Mouse (Mus musculus): Measurements from ENCODE around the gene Grk2.

The Grk2 gene

DNA sequence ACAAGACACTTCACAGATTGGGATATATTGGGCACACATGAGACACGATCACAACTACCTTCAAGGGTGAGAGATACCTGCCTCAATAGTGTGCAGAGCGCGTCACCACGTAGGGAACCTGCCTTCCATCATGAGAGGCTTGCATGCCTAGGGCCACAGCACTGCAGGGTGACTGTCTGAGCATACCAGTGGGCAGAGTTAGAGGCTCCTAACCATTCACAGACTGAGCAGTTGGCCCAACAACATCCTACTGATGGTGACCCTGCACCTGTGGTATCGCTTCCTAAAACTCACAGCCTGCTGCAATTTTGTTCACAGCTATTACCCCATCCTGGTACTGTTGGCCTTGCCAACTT lies 2.4 kb downstream of the Grk2 start:
- peak; percentile 34 for DNase-seq (ENCODE audit: low read depth, low spot score)

DNA sequence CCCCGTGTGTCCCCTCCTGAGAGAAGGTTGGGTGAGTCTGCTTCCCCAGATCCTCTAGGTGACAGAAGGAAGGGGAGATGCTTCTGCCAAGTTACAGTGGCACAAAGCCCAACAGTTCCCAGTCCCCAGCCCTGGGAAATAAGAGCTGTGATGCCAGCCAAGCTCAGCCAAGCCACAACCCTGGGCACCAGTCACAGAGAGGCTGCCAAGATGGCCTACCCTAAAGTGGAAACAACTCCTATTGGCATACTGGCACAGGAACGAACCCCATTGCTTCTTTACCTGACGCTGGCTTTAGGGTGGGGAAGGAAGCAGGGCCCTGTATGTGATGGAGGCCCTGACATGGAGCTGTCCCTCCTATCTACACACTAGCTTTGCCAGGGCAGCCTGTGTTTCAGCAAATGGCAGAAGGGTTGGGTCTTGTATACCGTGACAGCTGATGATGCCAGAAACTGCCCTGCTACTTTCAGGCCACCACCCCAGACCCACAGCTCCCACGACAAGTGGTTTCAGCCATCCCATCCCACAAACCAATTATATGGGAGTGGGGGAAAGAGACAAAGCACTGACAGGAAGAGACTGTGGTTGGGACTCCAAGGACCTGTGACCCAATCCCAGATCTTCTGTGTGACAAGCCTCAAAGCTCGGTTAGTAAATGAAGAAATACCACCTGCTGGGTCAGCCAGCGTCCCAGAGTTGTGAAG lies 2.9 kb downstream of the Grk2 start:
- peak; percentile 98 for DNase-seq (ENCODE audit: low read depth, low spot score)

DNA sequence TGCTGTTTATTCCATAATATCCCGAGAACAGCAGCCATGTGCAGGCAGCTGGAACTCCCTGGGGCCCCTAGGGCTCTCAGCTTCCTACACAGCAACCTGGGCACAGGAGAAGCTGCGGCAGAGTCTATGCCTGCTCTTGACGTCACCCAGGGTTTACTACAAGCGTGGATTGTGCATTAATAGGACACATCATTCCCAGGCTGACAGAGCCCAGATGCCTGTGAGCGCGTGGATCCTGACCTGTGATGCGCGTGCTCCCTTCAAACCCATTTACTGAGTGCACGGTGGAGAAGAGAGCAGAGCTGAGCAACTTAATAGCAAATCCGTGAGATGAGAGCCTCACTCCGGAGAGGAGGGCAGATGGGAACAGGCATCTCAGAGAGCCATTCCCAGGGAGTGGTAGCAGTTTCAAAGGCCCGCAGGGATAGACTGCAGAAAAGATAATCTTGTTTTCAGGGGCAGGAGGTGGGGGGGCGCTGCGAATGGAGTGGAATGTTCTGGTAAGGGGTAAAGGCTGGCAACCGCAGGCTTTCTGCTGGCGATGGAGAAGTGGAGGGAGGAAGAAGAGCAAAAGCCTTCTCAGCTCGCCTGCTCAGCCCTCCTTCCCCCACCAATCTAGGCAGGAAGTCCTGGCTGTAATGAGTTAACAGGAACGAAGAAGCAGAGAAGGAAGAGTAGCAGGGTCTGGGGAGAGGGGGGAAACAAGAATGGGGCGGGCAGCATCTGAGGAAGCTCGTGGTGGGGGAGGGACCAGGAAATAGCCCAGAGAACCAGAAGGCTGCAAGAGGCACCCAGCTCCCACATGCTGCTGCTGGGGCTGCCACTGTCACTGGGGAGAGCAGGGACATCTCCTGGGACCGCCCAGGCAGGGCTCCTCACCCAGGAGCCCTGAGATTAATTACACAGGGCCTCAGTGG lies 4.0 kb downstream of the Grk2 start:
- peak; percentile 84 for DNase-seq (ENCODE audit: low read depth, low spot score)

DNA sequence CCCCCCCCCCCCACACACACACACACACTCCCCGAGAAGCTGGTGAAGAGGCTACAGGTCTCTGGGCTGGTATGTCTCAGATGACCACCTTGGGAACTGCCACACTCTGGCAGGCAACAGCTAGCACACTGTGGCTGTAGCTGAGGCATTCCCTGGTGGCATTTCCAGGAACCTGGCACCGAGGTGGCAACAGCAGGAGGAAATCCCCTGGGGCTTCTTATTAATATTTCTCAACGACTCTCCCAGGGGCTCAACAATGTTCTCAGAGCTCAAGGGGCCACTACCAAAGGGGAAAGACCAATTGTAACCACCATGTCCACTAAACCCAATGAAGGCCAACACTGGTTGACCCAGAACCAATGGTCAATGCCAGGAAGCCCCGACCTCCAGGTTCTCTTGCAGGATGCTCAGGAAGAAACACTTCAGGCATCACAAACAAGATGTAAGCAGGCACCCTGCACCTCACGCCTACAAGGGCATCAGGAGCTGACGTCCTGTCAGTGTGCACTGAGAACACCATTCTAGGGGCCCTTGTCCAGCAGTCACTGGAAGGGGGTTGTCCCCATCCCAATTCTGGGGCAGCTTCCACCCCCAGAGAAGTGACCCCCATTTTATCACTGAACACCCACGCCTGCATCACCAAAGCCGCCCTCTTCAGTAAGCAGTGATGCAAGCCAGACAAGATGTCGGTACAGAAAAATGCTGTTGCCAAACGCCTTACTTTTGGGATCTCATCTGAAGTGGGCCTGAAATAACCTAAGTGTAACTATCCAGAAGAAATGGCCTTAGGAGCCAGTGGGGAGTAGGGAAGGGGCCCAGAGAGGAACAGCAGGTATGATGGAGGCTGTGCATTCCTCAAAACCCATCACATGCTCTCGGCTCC lies 4.9 kb downstream of the Grk2 start:
- DNase-seq (ENCODE audit: low read depth, low spot score): peak; percentile 64

DNA sequence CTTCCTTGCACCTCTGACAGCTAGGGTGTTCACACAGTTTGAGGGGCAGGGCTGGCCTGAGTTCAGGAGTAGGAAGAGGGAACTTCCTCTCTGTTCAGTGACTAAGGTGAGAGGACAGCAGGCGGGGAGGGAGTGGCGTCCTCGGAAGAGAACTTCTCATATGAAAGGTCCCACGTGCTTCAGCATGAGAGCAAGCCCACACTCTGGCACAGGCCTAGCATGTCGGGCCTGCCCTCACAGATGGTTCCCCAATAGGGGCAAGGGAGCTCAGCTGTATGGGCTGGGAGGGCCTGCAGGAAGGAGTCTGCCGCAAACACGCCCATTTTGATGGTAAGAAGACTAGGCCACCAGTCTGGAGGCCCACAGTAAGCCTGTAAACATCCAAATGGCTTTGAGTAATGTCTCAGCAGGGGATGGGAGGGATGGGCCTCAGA lies 5.7 kb downstream of the Grk2 start:
- DNase-seq (ENCODE audit: low read depth, low spot score): peak; percentile 82

DNA sequence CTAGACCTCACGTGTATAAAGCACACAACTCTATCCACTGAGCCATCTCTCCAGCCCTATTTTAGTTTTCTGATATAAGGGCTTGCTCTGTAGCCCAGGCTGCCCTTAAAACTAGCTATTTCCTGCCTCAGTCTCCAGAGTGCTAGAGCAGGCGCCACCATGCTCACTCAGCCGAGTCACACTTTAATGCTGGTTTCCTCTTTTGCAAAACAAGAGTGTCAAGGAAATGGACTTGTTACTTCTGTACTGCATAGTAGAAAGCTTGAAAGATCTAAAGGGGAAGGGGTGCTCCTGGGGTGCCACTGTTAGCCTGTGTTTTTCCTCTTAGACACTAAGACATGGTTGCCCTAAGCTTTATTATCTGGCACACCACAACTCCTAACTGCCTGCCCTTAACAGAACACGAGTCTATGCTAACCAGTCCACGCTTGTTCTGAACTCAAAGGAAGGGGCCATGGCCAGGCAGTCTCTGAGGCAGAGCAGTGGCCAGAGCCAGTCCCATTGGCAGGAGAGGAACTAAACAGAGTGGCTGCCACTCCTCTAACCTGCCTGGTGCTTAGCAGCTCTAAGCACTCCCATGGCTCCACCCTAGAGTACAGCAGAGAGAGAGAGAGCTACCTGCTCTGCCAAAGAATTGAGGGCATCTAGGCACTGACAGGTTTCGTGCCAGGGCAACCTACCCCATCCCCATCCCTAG lies 6.3 kb downstream of the Grk2 start:
- DNase-seq (ENCODE audit: low read depth, low spot score): no peak

DNA sequence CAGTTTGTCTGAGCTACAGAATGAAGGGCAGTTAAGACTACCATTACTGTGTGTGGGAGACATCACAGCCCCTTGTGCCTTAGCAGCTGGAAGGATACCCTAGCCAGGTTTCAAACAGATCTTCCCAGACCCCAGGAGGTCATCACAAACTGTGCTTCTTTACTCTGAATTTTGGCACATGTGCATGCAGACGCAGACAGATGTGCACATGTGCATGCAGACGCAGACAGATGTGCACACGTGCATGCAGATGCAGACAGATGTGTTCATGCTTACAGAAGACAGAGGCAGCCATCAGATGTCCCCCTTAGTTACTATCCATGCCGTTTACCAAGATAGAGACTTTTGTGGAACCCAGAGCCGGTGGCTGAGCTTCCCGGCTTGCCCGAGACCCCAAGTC lies 6.9 kb downstream of the Grk2 start:
- no peak for DNase-seq (ENCODE audit: low read depth, low spot score)

DNA sequence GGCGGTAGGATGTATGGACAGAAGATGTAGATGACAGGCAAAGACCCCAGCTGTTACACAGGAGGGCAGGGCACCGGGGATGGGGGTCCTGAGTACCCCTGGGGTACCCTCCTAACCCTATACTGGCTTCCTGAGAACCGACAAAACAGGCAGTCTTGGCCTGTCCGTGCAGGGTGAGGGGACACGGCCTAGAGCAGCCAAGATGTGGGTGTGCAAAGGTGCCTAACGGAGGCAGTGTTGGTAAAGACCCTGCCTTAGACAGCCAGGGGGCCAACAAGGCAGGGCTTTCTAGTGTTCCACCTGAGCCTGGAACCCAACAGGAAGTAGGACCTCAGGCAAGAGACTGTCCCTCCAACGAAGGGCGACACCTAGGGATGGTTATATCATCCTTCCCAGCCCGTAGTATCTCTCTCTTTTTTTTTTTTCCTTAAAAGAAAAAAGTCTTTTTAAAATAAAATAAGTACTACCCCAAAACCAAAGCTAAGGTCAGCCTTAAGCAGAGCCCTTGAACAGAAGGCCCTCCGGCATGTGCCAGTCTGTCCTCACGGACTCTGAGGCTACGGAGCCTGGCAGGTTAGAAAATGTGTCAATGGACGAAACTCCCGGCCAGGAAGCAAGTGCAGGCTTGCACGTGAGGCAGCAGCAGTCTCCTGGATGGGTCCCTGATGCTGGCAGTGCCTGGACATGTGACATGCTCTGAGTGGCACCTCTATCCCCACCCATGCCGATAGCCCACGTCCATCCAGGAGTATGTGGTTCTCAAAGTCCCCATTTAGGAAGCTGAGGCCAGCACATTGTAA lies 7.5 kb downstream of the Grk2 start:
- DNase-seq (ENCODE audit: low read depth, low spot score): peak; percentile 56

DNA sequence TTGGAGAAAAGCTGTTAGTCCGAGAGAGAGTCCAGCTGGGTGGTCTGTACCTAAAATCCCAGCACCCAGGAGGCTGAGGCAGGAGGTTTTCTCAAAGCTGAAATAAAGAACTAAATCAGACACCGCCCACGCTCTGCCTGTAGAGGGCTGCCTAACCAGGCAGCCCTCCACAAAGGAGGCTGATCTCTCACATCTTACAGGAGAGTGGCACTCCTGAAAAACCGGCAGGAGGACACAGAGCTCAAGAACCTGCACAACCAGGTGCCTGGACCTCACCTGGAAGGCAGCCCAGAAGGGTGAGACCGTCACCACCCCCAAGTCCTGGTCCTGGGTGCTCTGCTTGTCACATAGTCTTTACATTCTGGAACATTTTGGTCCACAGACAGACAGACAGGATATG lies 8.2 kb downstream of the Grk2 start:
- no peak for DNase-seq (ENCODE audit: low read depth, low spot score)

DNA sequence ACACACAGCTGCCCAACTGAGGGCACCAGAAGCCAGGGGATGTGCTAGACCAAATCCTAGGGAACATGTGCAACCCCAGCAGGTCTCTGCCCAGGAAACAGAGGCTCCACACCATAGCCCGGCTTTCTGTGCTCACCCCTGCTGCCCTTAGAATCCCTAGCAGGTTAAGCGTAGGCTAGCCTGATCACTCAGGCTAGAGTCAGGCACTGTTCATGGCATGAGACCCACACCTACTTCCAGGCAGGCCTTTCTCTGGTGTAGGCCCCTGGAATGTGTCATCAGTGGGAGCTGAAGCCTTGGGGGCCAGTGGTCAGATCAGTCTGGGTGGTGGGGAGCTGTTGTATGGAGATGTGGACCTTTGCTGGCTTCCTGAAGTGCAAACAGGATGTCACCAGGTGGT lies 9.4 kb downstream of the Grk2 start:
- DNase-seq (ENCODE audit: low read depth, low spot score): no peak

DNA sequence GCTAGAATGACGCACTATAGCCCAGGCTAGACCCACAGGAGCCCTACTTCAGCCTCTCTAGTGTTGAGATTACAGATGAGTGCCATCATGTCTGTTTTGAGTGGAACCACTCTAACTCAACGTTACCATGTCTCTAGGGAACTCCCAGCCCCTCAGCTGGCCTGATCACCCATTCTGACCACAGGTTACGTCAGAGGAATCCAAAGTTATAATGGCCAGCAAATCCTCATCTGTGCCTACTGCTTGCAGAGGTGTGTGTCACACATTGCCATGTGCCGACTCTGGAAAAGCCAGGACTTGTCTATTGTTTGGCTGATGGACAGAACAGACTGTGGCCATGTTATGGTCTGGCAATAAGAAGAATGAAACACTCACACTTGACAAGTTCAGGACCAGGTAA lies 10.6 kb downstream of the Grk2 start:
- DNase-seq (ENCODE audit: low read depth, low spot score): no peak

DNA sequence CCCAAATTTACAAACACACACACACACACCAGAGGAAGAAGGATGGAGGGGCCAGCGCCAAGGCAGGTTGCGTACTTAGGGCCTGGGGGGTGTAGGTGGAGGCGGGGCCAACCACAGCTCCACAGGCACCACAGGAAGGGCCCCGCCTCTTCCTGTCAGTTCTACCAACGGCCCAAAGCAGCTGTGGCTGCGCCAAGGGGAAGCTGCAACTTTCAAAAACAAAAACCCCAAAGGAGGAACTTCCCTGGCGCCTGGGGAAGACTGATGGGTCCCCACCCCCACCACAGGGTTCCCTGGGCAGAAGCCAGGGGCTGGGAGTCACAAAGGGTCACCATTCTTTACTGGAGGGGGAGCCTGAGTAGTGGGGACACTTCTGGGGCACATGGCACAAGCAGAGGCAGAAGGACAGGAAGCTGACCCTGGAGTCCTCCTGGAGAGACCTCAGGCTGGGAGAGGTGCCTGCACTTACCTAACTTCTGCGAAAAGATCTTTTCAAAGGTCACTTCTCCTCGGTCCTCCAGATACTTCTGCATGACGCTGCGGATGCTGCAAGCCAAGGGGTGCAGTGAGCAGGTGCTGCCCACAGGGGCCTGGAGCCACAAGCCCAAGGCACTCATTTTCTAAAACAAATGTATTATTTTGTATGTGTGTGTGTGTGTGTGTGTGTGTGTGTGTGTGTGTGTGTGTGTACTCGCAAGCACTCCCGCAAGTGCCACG lies 11.5 kb downstream of the Grk2 start:
- DNase-seq (ENCODE audit: low read depth, low spot score): peak; percentile 54

DNA sequence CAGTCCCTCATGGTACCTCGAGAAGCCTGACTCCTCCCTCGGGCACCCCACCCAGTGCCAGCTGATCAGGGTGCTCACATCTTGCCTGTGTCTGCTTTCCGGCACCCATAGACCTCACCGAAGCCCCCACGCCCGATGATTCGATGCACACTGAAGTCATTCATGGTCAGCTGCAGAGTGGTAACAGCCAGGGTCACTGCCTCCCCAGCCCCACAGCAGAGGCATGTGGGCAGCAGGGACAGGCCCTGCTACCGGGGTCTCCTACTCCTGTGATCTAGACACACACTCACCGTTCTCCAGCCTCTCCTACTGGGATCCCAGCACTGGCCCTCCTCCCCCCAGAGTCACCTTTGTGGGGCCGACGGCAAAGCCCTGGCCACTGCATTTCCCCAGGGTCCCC lies 14.9 kb downstream of the Grk2 start:
- no peak for DNase-seq (ENCODE audit: low read depth, low spot score)

DNA sequence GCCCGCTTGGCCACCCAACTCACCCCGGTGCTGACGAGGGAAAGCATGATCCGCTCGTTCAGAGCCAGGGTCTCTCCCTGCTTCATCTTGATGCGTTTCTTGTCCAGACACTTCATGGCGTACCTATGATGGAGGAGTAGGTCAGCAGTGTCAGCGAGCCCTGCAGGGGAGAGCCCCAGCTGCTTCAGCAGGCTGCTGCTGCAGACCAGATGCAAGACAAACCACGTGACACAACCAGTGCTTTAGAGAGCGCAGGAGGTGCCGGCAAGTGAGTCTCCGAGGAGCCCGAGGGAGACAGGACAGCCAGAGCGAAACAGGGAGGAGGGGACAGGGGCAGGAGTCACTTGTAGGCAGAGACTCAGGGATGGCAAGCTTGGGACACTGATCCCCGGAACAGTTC lies 15.3 kb downstream of the Grk2 start:
- DNase-seq (ENCODE audit: low read depth, low spot score): no peak

DNA sequence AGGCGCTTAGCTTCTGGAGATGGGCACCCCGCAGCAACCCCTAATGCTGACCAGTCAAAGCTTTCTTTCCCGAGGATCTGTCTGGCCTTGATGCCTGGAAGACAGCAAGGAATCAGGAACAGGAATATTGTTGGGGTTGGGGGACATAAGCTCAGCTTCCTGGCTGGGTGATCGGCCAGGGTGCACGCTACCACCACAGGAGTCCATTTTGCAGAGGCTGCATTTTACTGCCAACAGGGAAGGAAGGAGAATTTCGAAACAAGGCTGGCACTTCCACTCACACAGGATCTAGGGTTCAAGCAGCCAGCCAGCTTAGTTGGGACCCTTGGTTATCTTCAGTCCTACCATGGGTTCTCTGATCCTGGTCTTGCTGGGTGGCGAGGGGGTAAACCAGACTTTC lies 22.4 kb downstream of the Grk2 start:
- peak; percentile 31 for DNase-seq (ENCODE audit: low read depth, low spot score)

DNA sequence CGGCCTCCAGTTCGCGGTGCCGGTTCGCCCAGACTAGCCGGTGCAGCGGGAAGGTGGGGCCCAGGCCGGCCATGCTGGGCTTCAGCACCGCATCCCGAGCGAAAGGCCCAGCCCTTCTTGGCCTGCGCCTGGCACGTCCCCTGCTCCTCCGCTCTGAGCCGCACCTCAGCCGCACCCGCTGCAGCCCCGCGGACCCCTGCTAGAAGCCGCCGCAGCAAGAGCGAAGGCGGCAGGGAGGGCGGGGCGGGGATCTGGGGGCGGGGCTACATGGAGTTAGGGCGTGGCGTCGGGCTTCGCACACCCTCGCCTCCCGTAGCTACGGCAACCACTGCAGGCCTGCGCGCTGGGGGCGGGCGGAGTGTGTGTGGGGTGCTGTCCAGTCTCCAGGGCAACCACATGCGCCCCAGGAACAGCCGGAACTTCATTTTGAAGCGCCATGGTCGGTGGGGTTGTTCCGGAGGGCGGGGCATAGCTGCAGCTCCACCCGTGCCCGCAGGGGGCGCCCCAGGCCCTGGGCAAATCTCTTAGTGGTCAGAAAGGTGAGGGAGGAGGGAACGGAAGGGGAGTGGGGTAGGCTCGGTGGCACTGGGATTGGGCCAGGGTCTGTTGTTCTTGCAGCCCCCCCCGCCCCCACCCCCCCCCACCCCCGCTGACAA lies 23.0 kb downstream of the Grk2 start, which contains the start of gene Ankrd13d:
Ankrd13d (minus strand) TSS at position 240 of the 656 bp plus-strand sequence.
- DNase-seq (ENCODE audit: low read depth, low spot score): peak; percentile 95

DNA sequence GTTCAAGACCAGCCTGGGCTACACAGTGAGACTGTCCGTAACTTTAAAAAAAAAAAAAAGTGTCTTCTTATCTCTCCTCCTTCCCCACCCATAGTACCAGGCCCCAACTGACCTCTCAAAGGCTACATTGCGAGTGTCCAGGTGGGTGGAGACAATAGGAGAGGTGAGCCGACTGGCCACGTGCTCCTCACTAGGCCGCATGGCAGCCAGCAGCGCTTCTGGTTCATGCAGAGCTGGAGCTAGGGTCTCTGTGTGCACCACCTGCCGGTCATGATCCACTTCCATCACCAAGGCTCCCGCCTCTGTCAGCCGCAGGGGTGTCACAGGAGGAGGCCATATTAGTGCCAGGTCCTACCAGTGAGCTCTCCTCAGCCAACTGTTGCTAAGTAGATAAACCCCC lies 25.6 kb downstream of the Grk2 start:
- no peak for DNase-seq (ENCODE audit: low read depth, low spot score)

DNA sequence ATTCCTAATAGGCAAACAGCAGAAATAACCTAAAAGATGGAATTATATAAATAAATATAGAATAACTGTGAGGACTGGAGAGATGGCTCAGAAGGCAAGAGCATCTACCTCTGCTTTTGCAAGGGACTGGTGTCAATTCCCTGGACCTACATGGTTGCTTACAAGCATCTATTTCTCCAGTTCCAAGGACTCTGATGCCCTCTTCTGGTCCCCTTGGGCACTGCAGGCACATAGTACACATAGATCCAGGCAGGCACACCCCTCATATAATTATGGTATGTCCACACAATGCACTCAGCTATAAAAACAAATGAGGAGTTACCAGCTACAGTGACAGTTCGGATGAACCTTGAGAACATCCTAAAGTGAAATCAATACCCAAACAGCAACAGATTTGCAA lies 26.5 kb downstream of the Grk2 start:
- no peak for DNase-seq (ENCODE audit: low read depth, low spot score)

DNA sequence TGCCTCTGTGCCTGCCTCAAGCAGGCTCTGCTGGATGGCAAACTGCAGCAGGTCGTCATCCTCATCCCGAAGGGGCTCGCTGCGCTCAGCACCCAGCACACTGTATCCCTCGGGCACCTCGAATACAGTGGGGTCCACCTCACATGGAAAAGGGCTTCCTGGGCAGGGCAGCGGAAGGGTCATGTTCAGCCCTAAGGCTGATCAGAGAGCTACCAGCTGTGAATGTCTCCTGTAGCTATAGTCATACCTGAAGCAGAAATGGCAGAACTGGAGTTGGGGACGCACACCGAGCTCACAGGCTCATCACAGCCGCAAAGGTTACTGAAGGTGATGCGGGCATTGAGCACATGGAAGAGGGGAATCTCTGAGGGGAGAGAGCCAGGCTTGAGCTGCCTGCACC lies 35.0 kb downstream of the Grk2 start:
- no peak for DNase-seq (ENCODE audit: low read depth, low spot score)
